Mouse (Mus musculus) liver, postnatal 0 days (tissue): Measurements from ENCODE around the gene Armc5.

ENCODE experiments used
- CTCF ChIP-seq: sonication (generic); IDR thresholded peaks from 2 replicates; pipeline ENCODE4 v1.5.1; 2016; ENCODE audit warnings: antibody characterized with exemption, low read depth
- EP300 ChIP-seq: IDR thresholded peaks from 2 replicates; pipeline ENCODE4 v1.6.1; 2016; ENCODE audit warnings: antibody characterized with exemption, low read depth, mild to moderate bottlenecking

DNA sequence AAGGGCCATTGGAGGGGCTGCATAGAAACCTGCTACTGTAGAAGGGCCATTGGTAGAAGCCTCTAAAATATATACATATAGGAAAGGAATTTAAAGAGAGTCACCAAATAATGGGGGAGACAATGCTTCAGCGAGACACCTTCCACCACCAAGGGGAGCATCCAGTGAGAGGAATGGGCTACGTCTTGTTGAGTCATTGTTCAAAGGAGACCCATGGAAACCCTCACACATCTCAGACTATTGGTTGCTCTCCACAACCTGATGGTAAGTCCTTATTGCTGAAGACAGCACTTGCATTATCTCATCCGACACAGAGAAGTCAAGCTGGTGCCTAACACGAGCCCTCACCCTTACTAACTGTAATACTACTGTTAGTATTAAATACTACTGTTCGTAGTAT lies 18.6 kb downstream of the Armc5 start:
- TF ChIP-seq CTCF (no peak), EP300 (no peak)
